Mouse (Mus musculus) forebrain, embryonic 10.5 days (tissue): ENCODE results near the gene Ppp6r2. TPM values are rescaled to one million over a fixed set of nuclear protein-coding genes. Genes with fewer than 3 reads are reported as not detected.

Experiments used
- DNase-seq: peaks from one replicate; pipeline ENCODE4 v3.0.0-alpha.2; 2017; ENCODE audit warnings: low spot score; ENCODE audit errors: extremely low spot score
- H3K27ac ChIP-seq: fragments of 300-500 bp; sonication (generic); 2 replicates; pipeline ENCODE4 v1.5.1; 2016; ENCODE audit warnings: mild to moderate bottlenecking
- H3K27me3 ChIP-seq: fragments of 300-500 bp; sonication (generic); 2 replicates; pipeline ENCODE4 v1.6.1; 2016; ENCODE audit warnings: mild to moderate bottlenecking; ENCODE audit not compliant: poor library complexity, severe bottlenecking
- H3K36me3 ChIP-seq: fragments of 300-500 bp; sonication (generic); replicated peaks from 2 replicates; pipeline ENCODE4 v1.6.1; 2016; ENCODE audit warnings: mild to moderate bottlenecking, moderate library complexity
- H3K4me1 ChIP-seq: fragments of 300-500 bp; sonication (generic); 2 replicates; pipeline ENCODE4 v1.6.1; 2016
- H3K4me3 ChIP-seq: fragments of 300-500 bp; sonication (generic); 2 replicates; pipeline ENCODE4 v1.5.1; 2016; ENCODE audit warnings: mild to moderate bottlenecking, moderate library complexity
- H3K9me3 ChIP-seq: fragments of 300-500 bp; sonication (generic); 2 replicates; pipeline ENCODE4 v1.6.1; 2016; ENCODE audit warnings: mild to moderate bottlenecking, moderate library complexity
- WGBS: fragments of 180-500 bp; shearing (Covaris S2); methylation state at CpG from one replicate; pipeline ENCODE4 v1.1.7; 2016; 5-methylcytosine and 5-hydroxymethylcytosine counted together
- polyA plus RNA-seq: library from polyadenylated mRNA; unstranded; fragments of >200 nt; fragmentation: Nextera tagmentation; extraction: Ambion mirVana; gene quantifications from 2 replicates; pipeline ENCODE4 v1.2.1, GENCODE M21; 2016

Ppp6r2 gene
- polyA plus RNA-seq, 1 experiment from 2014 or later: 28.8 TPM

- 88% methylated on average over 4 of the region's 4 CpGs for WGBS
- no peaks in the 10 kb centered on the region for H3K9me3 ChIP-seq
- no peak for DNase-seq
Observed at GRCm38 (mm10) chr15:89234052-89234451, 22.7 kb downstream of the Ppp6r2 start.

GRCm38 (mm10) chr15:89239751-89240392, 28.5 kb downstream of the Ppp6r2 start:
- no peaks in the 10 kb centered on the region for H3K27me3 ChIP-seq
- DNase-seq: no peak
- H3K36me3 ChIP-seq: peaks cover 48% of the 10 kb centered on the region
- 58% methylated on average over 3 of the region's 3 CpGs for WGBS
- H3K27ac ChIP-seq: peak overlapping the region; percentile 58; the same call in 1 of the 2 replicates
- H3K4me3 ChIP-seq: no peak overlapping the region
- no peaks in the 10 kb centered on the region for H3K9me3 ChIP-seq
- H3K4me1 ChIP-seq: no peaks in the 10 kb centered on the region

More at GRCm38 (mm10) chr15:89234052-89234451, 22.7 kb downstream of the Ppp6r2 start:
- H3K36me3 ChIP-seq: peaks cover 22% of the 10 kb centered on the region
- no peaks in the 10 kb centered on the region for H3K4me1 ChIP-seq
- H3K4me3 ChIP-seq: no peak overlapping the region
- no peak overlapping the region for H3K27ac ChIP-seq
- no peaks in the 10 kb centered on the region for H3K27me3 ChIP-seq

GRCm38 (mm10) chr15:89241025-89241424, 29.7 kb downstream of the Ppp6r2 start:
- Histone ChIP-seq H3K36me3 (peaks cover 52% of the 10 kb centered on the region), H3K4me1 (no peaks in the 10 kb centered on the region), H3K27me3 (no peaks in the 10 kb centered on the region), H3K4me3 (no peak overlapping the region), H3K9me3 (no peaks in the 10 kb centered on the region), H3K27ac (no peak overlapping the region)
- WGBS: 83% methylated on average over 2 of the region's 2 CpGs
- no peak for DNase-seq

- H3K27me3 ChIP-seq: no peaks in the 10 kb centered on the region
- peaks cover 35% of the 10 kb centered on the region for H3K36me3 ChIP-seq
- H3K4me3 ChIP-seq: no peak overlapping the region
- no peak for DNase-seq
- 85% methylated on average over 6 of the region's 6 CpGs for WGBS
- peaks cover under 1% of the 10 kb centered on the region for H3K4me1 ChIP-seq
- H3K27ac ChIP-seq: no peak overlapping the region
- no peaks in the 10 kb centered on the region for H3K9me3 ChIP-seq
Observed at GRCm38 (mm10) chr15:89249063-89249462, 37.7 kb downstream of the Ppp6r2 start.

- DNase-seq: peak; percentile 55
- Histone ChIP-seq H3K4me1 (peaks cover 21% of the 10 kb centered on the region), H3K36me3 (peaks cover 52% of the 10 kb centered on the region), H3K4me3 (no peak overlapping the region), H3K27me3 (no peaks in the 10 kb centered on the region), H3K27ac (peak overlapping the region; percentile 81), H3K9me3 (no peaks in the 10 kb centered on the region)
- WGBS: 26% methylated on average over 4 of the region's 4 CpGs
Observed at GRCm38 (mm10) chr15:89255330-89255729, 44.0 kb downstream of the Ppp6r2 start.

GRCm38 (mm10) chr15:89258997-89259396, 47.6 kb downstream of the Ppp6r2 start:
- H3K27ac ChIP-seq: no peak overlapping the region
- no peaks in the 10 kb centered on the region for H3K27me3 ChIP-seq
- H3K4me3 ChIP-seq: no peak overlapping the region
- no peak for DNase-seq
- H3K36me3 ChIP-seq: peaks cover 67% of the 10 kb centered on the region
- no peaks in the 10 kb centered on the region for H3K9me3 ChIP-seq
- WGBS: 93% methylated on average over 5 of the region's 5 CpGs
- H3K4me1 ChIP-seq: peaks cover 20% of the 10 kb centered on the region

GRCm38 (mm10) chr15:89264485-89264884, 53.1 kb downstream of the Ppp6r2 start:
- Histone ChIP-seq H3K9me3 (no peaks in the 10 kb centered on the region), H3K4me3 (no peak overlapping the region), H3K27ac (no peak overlapping the region), H3K36me3 (peaks cover 72% of the 10 kb centered on the region), H3K27me3 (no peaks in the 10 kb centered on the region), H3K4me1 (no peaks in the 10 kb centered on the region)
- WGBS: 87% methylated on average over 5 of the region's 5 CpGs
- no peak for DNase-seq

- H3K36me3 ChIP-seq: peaks cover 83% of the 10 kb centered on the region
- H3K4me1 ChIP-seq: no peaks in the 10 kb centered on the region
- 91% methylated on average over 3 of the region's 3 CpGs for WGBS
- no peak for DNase-seq
- H3K27ac ChIP-seq: no peak overlapping the region
- H3K4me3 ChIP-seq: no peak overlapping the region
- no peaks in the 10 kb centered on the region for H3K27me3 ChIP-seq
- H3K9me3 ChIP-seq: no peaks in the 10 kb centered on the region
Observed at GRCm38 (mm10) chr15:89275497-89275896, 64.1 kb downstream of the Ppp6r2 start.

GRCm38 (mm10) chr15:89277366-89277765, 66.0 kb downstream of the Ppp6r2 start:
- Histone ChIP-seq H3K4me1 (no peaks in the 10 kb centered on the region), H3K4me3 (no peak overlapping the region), H3K36me3 (peaks cover 90% of the 10 kb centered on the region), H3K27me3 (no peaks in the 10 kb centered on the region), H3K9me3 (no peaks in the 10 kb centered on the region), H3K27ac (no peak overlapping the region)
- DNase-seq: no peak
- 94% methylated on average over 4 of the region's 4 CpGs for WGBS

- Histone ChIP-seq H3K4me3 (no peak overlapping the region), H3K36me3 (peaks cover 99% of the 10 kb centered on the region), H3K27ac (no peak overlapping the region), H3K27me3 (no peaks in the 10 kb centered on the region), H3K4me1 (no peaks in the 10 kb centered on the region), H3K9me3 (no peaks in the 10 kb centered on the region)
- 83% methylated on average over 6 of the region's 6 CpGs for WGBS
- no peak for DNase-seq
Observed at GRCm38 (mm10) chr15:89282546-89282945, 71.2 kb downstream of the Ppp6r2 start.

GRCm38 (mm10) chr15:89284094-89284493, 72.7 kb downstream of the Ppp6r2 start:
- peaks cover 99% of the 10 kb centered on the region for H3K36me3 ChIP-seq

GRCm38 (mm10) chr15:89285004-89285403, 73.7 kb downstream of the Ppp6r2 start:
- Histone ChIP-seq H3K36me3 (peaks cover 99% of the 10 kb centered on the region), H3K27me3 (no peaks in the 10 kb centered on the region), H3K9me3 (no peaks in the 10 kb centered on the region), H3K4me3 (no peak overlapping the region), H3K4me1 (no peaks in the 10 kb centered on the region), H3K27ac (no peak overlapping the region)
- no peak for DNase-seq

More at GRCm38 (mm10) chr15:89284094-89284493, 72.7 kb downstream of the Ppp6r2 start:
- Histone ChIP-seq H3K4me1 (no peaks in the 10 kb centered on the region), H3K9me3 (no peaks in the 10 kb centered on the region), H3K27me3 (no peaks in the 10 kb centered on the region), H3K4me3 (no peak overlapping the region), H3K27ac (no peak overlapping the region)
- DNase-seq: no peak
- WGBS: 75% methylated on average over 2 of the region's 2 CpGs

- H3K4me1 ChIP-seq: no peaks in the 10 kb centered on the region
- DNase-seq: no peak
- H3K4me3 ChIP-seq: no peak overlapping the region
- no peaks in the 10 kb centered on the region for H3K9me3 ChIP-seq
- no peaks in the 10 kb centered on the region for H3K27me3 ChIP-seq
- H3K27ac ChIP-seq: no peak overlapping the region
- WGBS: 92% methylated on average over 5 of the region's 5 CpGs
- peaks cover 99% of the 10 kb centered on the region for H3K36me3 ChIP-seq
Observed at GRCm38 (mm10) chr15:89285478-89285877, 74.1 kb downstream of the Ppp6r2 start.
